Mouse (Mus musculus) lung, postnatal 0 days (tissue): Measurements from ENCODE around the gene Ugt1a10.
"Not testable (repeated sequence)": the region's sequence is repeated elsewhere in the genome, so short reads cannot be mapped to it uniquely, and the experiment has no call there.

Source experiments
- CTCF ChIP-seq: IDR thresholded peaks from 2 replicates; pipeline ENCODE4 v1.5.1; 2016; ENCODE audit warnings: antibody characterized with exemption, mild to moderate bottlenecking
- EP300 ChIP-seq: IDR thresholded peaks from 2 replicates; pipeline ENCODE4 v1.6.1; 2016; ENCODE audit warnings: antibody characterized with exemption, mild to moderate bottlenecking, control low read depth

DNA sequence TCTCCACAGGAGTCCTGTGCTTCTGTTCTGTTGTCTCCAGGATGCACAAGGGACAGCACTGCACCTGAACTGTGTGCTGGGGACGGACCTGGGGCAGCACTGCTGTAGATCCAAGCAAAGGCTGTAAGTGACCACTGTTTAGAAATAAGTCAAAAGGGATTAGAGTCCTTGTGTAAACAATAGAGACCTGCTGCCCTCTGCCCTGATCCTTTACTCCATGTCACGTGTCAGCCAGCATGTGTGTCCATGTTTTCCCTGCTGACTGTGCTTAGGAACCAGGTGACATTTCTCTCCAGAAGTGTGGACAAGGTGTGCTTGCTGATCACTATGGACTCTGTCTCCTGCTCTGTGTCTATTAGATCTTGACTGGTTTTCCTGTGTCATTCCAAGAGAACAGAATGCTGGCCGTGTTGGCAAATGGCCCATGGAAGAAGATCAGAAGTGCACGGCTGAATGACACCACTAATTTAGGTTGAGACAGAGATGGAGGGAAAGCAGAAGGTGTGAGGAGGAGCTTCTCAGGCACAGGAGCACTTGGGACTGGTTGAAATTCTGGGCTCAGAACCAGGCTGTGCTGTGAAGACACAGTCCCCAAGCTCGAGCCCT is 10.3 kb upstream of the Ugt1a10 start:
- not testable (repeated sequence) for TF ChIP-seq EP300, CTCF
